ENCODE assay signal across 8 mouse cellular contexts in the genomic region with DNA sequence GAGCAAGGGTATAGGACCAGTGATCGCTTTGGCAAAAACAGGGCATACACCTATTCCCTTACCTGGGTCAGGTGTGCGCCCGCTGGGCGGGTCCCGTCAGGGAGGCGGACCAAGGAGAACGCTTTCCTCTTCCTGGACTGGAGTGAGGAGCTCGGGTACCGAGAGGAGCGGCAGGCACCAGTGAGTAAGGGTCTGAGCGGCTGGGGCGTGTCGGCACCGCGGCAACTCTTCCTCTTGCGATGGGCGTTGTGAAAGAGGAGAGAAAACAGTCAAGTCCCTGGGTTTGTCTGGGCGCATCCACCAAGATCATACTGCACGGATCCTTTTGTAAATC. TPM values are rescaled to one million over a fixed set of nuclear protein-coding genes. Genes with fewer than 3 reads are reported as not detected.
A peak's percentile ranks its signal among the peaks of the same experiment; 100 is the strongest.
DNase-seq lines count a peak whose midpoint lies in the region; ATAC-seq and TF ChIP-seq lines count a peak whose summit lies in the region.

No protein-coding gene starts in this region.

- peak overlapping the region; percentile 33; the same call in 1 of the 2 replicates for H3K27ac ChIP-seq in forebrain, embryonic 16.5 days (ENCODE audit: low read length)
- H3K27ac ChIP-seq in hindbrain, postnatal 0 days = peak overlapping the region; percentile 60; the same call in 1 of the 2 replicates
- peak overlapping the region; percentile 79 for H3K27ac ChIP-seq in left cerebral cortex, adult 2 months
- H3K27ac ChIP-seq in macrophage = no peak overlapping the region

- no peaks in the 10 kb centered on the region for H3K27me3 ChIP-seq in Patski
- no peaks in the 10 kb centered on the region for H3K27me3 ChIP-seq in forebrain, embryonic 16.5 days (replicated peaks; ENCODE audit: control insufficient read depth, insufficient read depth, low read length)
- no peaks in the 10 kb centered on the region for H3K27me3 ChIP-seq in hindbrain, postnatal 0 days (ENCODE audit: insufficient read depth, low read length)

- CTCF ChIA-PET in Patski (lab: Charles Lee) = no interaction called here

- DNase-seq in Patski (ENCODE audit: low read depth, low spot score) = no peak
- peak; percentile 71 for DNase-seq in cerebellum, adult 11-12 months
- peak; percentile 46 for DNase-seq in hindbrain, postnatal 0 days (ENCODE audit: low spot score)
- DNase-seq in left cerebral cortex, adult 2 months (ENCODE audit: extremely low spot score in 1 of 2, low spot score in 2 of 2) = peak; percentile 39 to 53
- DNase-seq in skeletal muscle tissue, adult 2 months (ENCODE audit: low read depth, low spot score) = peak; percentile 8
- peak; percentile 76 for DNase-seq in yolk sac, embryonic 10.5 days (ENCODE audit: low spot score)

- intact Hi-C loops in left cerebral cortex, adult 2 months (cut with DNase I) = no loop called here

- peak overlapping the region; percentile 87 for H3K9ac ChIP-seq in forebrain, embryonic 16.5 days (replicated peaks; ENCODE audit: low read depth, low read length)
- peak overlapping the region; percentile 80 for H3K9ac ChIP-seq in hindbrain, postnatal 0 days (replicated peaks; ENCODE audit: low read length)

- H3K9me3 ChIP-seq in forebrain, embryonic 16.5 days (ENCODE audit: control insufficient read depth, low read length) = no peaks in the 10 kb centered on the region
- no peaks in the 10 kb centered on the region for H3K9me3 ChIP-seq in hindbrain, postnatal 0 days (ENCODE audit: low read length)

- peaks cover 15% of the 10 kb centered on the region for H3K4me1 ChIP-seq in forebrain, embryonic 16.5 days (replicated peaks; ENCODE audit: control insufficient read depth, insufficient read depth, low read length)
- peaks cover 8% of the 10 kb centered on the region for H3K4me1 ChIP-seq in hindbrain, postnatal 0 days (ENCODE audit: insufficient read depth, low read length)

- in situ Hi-C loops in Patski (cut with MboI; ENCODE audit: low pct_unique_long_range_greater_than_20kb) = no loop called here

- H3K36me3 ChIP-seq in forebrain, embryonic 16.5 days (ENCODE audit: control insufficient read depth, insufficient read depth) = no peaks in the 10 kb centered on the region
- H3K36me3 ChIP-seq in hindbrain, postnatal 0 days (ENCODE audit: insufficient read depth, low read length) = no peaks in the 10 kb centered on the region
- no peaks in the 10 kb centered on the region for H3K36me3 ChIP-seq in macrophage (ENCODE audit: inconsistent target)

- peak; percentile 51 for ATAC-seq in Patski
- peak; percentile 64 for ATAC-seq in forebrain, embryonic 16.5 days
- ATAC-seq in hindbrain, postnatal 0 days = no peak

- peaks cover 43% of the 10 kb centered on the region for H3K79me2 ChIP-seq in macrophage (ENCODE audit: inconsistent target)

- POLR2A ChIA-PET in Patski (lab: Charles Lee) = interaction anchor here (1.2 kb wide), 1 partner anchor 92 kb away, joined by 3 read pairs; no protein-coding TSS in a partner anchor

- no peak for TF ChIP-seq CTCF in Patski (IDR thresholded peaks at IDR 0.05)
- TF ChIP-seq CTCF in hindbrain, postnatal 0 days (IDR thresholded peaks at IDR 0.05; ENCODE audit: low read depth) = no peak
- no peak for TF ChIP-seq CTCF in left cerebral cortex, adult 2 months (IDR thresholded peaks at IDR 0.05)

- peak overlapping the region; percentile 94 for H3K4me2 ChIP-seq in forebrain, embryonic 16.5 days (ENCODE audit: low read length)
- peak overlapping the region; percentile 96 for H3K4me2 ChIP-seq in hindbrain, postnatal 0 days (ENCODE audit: low read depth, low read length)

- peak overlapping the region; percentile 84 for H3K4me3 ChIP-seq in forebrain, embryonic 16.5 days (replicated peaks; ENCODE audit: low read length)
- H3K4me3 ChIP-seq in hindbrain, postnatal 0 days (ENCODE audit: low read length) = peak overlapping the region; percentile 75
- H3K4me3 ChIP-seq in left cerebral cortex, adult 2 months = peak overlapping the region; percentile 82
- peak overlapping the region; percentile 99 for H3K4me3 ChIP-seq in macrophage (ENCODE audit: inconsistent target)

- WGBS in forebrain, embryonic 16.5 days = under 1% methylated on average over 19 of the region's 19 CpGs
- under 1% methylated on average over 18 of the region's 19 CpGs for WGBS in hindbrain, postnatal 0 days
- WGBS in macrophage (ENCODE audit: missing documents) = 2% methylated on average over 19 of the region's 19 CpGs

RNA-seq across cellular contexts. Expression of a gene that starts 0.5 kb away (rescaled TPM):
- polyA plus RNA-seq in Patski (2021) (13.3 TPM), macrophage (2018) (0.63 to 0.89 TPM (median 0.89 TPM) in 3 replicates)
- 43.7 and 46.4 TPM in 2 replicates for polyA plus RNA-seq in forebrain, embryonic 16.5 days (2015; fragmentation: Nextera tagmentation; extraction: Ambion mirVana)
- total RNA-seq in hindbrain, postnatal 0 days (2014; rRNA removed) = 10.8 and 13.8 TPM in 2 replicates
- 42.4 and 43.1 TPM in 2 replicates for polyA plus RNA-seq in hindbrain, postnatal 0 days (2015; fragmentation: Nextera tagmentation; extraction: Ambion mirVana)
- 10 to 100 TPM; 11.3 to 11.8 TPM for total RNA-seq in left cerebral cortex, adult 2 months (2021)
- total RNA-seq in macrophage (2018; cell fraction: chromatin; rRNA removed) = 1 to 10 TPM in 4 of 26 experiments, under 1 TPM in 8, not detected in 14; 0.21 to 1.7 (median 0.77) TPM
- 1 to 10 TPM in 1 of 26 experiments, under 1 TPM in 25; 0.15 to 1.1 (median 0.42) TPM for total RNA-seq in macrophage (2018; cell fraction: cytosol; rRNA removed)
- 1 to 10 TPM in 3 of 26 experiments, under 1 TPM in 11, not detected in 12; 0.26 to 1.2 (median 0.70) TPM for total RNA-seq in macrophage (2018; cell fraction: nucleus; rRNA removed)

RNA-seq across cellular contexts. Expression of a gene that starts 0.6 kb away (rescaled TPM):
- polyA plus RNA-seq in Patski (2021) (80.1 TPM), macrophage (2018) (24.4 to 46.0 TPM (median 32.9 TPM) in 3 replicates)
- 122 and 124 TPM in 2 replicates for polyA plus RNA-seq in forebrain, embryonic 16.5 days (2015; fragmentation: Nextera tagmentation; extraction: Ambion mirVana)
- 29.7 and 40.0 TPM in 2 replicates for total RNA-seq in hindbrain, postnatal 0 days (2014; rRNA removed)
- 132 and 135 TPM in 2 replicates for polyA plus RNA-seq in hindbrain, postnatal 0 days (2015; fragmentation: Nextera tagmentation; extraction: Ambion mirVana)
- total RNA-seq in left cerebral cortex, adult 2 months (2021) = 10 to 100 TPM; 50.2 to 54.3 TPM
- total RNA-seq in macrophage (2018; cell fraction: chromatin; rRNA removed) = 10 to 100 TPM in 19 of 26 experiments, 1 to 10 TPM in 7; 3.4 to 41.5 (median 18.1) TPM
- 10 to 100 TPM; 20.7 to 33.7 (median 28.0) TPM for total RNA-seq in macrophage (2018; cell fraction: cytosol; rRNA removed)
- total RNA-seq in macrophage (2018; cell fraction: nucleus; rRNA removed) = 10 to 100 TPM in 18 of 26 experiments, 1 to 10 TPM in 8; 5.8 to 26.7 (median 13.2) TPM

RNA-seq across cellular contexts. Expression of a gene that starts 27.9 kb away (rescaled TPM):
- polyA plus RNA-seq in Patski (2021) (not detected), macrophage (2018) (not detected in 3 replicates)
- polyA plus RNA-seq in forebrain, embryonic 16.5 days (2015; fragmentation: Nextera tagmentation; extraction: Ambion mirVana) = 0.26 and 0.82 TPM in 2 replicates
- 0.31 and 2.3 TPM in 2 replicates for total RNA-seq in hindbrain, postnatal 0 days (2014; rRNA removed)
- 0.85 and 0.96 TPM in 2 replicates for polyA plus RNA-seq in hindbrain, postnatal 0 days (2015; fragmentation: Nextera tagmentation; extraction: Ambion mirVana)
- total RNA-seq in left cerebral cortex, adult 2 months (2021) = 1 to 10 TPM; 2.4 to 4.2 TPM
- not detected for total RNA-seq in macrophage (2018; cell fraction: chromatin; rRNA removed)
- total RNA-seq in macrophage (2018; cell fraction: cytosol; rRNA removed) = not detected
- total RNA-seq in macrophage (2018; cell fraction: nucleus; rRNA removed) = not detected
